Mouse (Mus musculus) C2C12 (cell line): Measurements from ENCODE around the gene Enc1. TPM values are rescaled to one million over a fixed set of nuclear protein-coding genes. Genes with fewer than 3 reads are reported as not detected.
A peak's percentile ranks its signal among the peaks of the same experiment; 100 is the strongest.
"Not testable (repeated sequence)": the region's sequence is repeated elsewhere in the genome, so short reads cannot be mapped to it uniquely, and the experiment has no call there.

Experiments
- H3K27me3 ChIP-seq: one replicate; pipeline ENCODE4 v1.6.1; 2011; ENCODE audit not compliant: control insufficient read depth, insufficient read depth, insufficient read length
- H3K36me3 ChIP-seq: one replicate; pipeline ENCODE4 v1.6.1; 2011; ENCODE audit not compliant: control insufficient read depth, insufficient read depth
- H3K4me3 ChIP-seq: one replicate; pipeline ENCODE4 v1.5.1; 2011; ENCODE audit warnings: mild to moderate bottlenecking, control low read depth; ENCODE audit not compliant: poor library complexity, insufficient read depth, severe bottlenecking
- H3K79me2 ChIP-seq: one replicate; pipeline ENCODE4 v1.6.1; 2011; ENCODE audit not compliant: control insufficient read depth, insufficient read depth
- H3K79me3 ChIP-seq: one replicate; pipeline ENCODE4 v1.6.1; 2011; ENCODE audit warnings: low read depth, control low read depth
- H3ac ChIP-seq: one replicate; pipeline ENCODE3; 2011; ENCODE audit warnings: low read depth; ENCODE audit not compliant: control insufficient read depth, insufficient read length
- CEBPB ChIP-seq: IDR thresholded peaks from one replicate; pipeline ENCODE4 v1.6.1; 2011; ENCODE audit warnings: low read depth, mild to moderate bottlenecking, control low read depth, moderate library complexity
- CTCF ChIP-seq: IDR thresholded peaks from one replicate; pipeline ENCODE4 v1.5.1; 2011; ENCODE audit not compliant: control insufficient read depth, insufficient read depth, insufficient read length
- FOSL1 ChIP-seq: IDR thresholded peaks from one replicate; pipeline ENCODE4 v1.8.0; 2011; ENCODE audit warnings: mild to moderate bottlenecking, low read length; ENCODE audit not compliant: poor library complexity, insufficient read depth, severe bottlenecking
- MAX ChIP-seq: IDR thresholded peaks from one replicate; pipeline ENCODE4 v1.6.1; 2011; ENCODE audit warnings: mild to moderate bottlenecking, control low read depth
- MYOD1 ChIP-seq: IDR thresholded peaks from one replicate; pipeline ENCODE4 v1.6.1; 2011; ENCODE audit warnings: low read depth; ENCODE audit not compliant: control insufficient read depth, insufficient read length
- MYOG ChIP-seq: IDR thresholded peaks from one replicate; pipeline ENCODE4 v1.6.1; 2011; ENCODE audit not compliant: control insufficient read depth, insufficient read length; ENCODE audit errors: extremely low read depth
- USF1 ChIP-seq: IDR thresholded peaks from one replicate; pipeline ENCODE4 v1.6.1; 2011; ENCODE audit warnings: low read depth, mild to moderate bottlenecking, control low read depth, moderate library complexity
- polyA plus RNA-seq: library from polyadenylated mRNA; unstranded; fragments of >200 nt; fragmentation: generic; extraction: Trizol; gene quantifications from one replicate; pipeline ENCODE4 v1.2.1, GENCODE M21; 2012; ENCODE audit warnings: missing spikeins

Gene Enc1
- polyA plus RNA-seq, 1 experiment: 40.9 TPM

GRCm38 (mm10) chr13:97262676-97263075 lies 21.8 kb downstream of the Enc1 start:
- TF ChIP-seq FOSL1 (no peak), MYOD1 (no peak), MAX (no peak), MYOG (no peak), CEBPB (no peak), USF1 (no peak), CTCF (no peak)
- Histone ChIP-seq H3K27me3 (no peaks in the 10 kb centered on the region), H3K4me3 (no peak overlapping the region), H3ac (no peak overlapping the region), H3K79me2 (no peaks in the 10 kb centered on the region), H3K79me3 (no peaks in the 10 kb centered on the region), H3K36me3 (no peaks in the 10 kb centered on the region)

GRCm38 (mm10) chr13:97265534-97265933 lies 24.6 kb downstream of the Enc1 start:
- H3K36me3 ChIP-seq, H3K79me3 ChIP-seq, H3ac ChIP-seq, H3K79me2 ChIP-seq, H3K27me3 ChIP-seq, H3K4me3 ChIP-seq: not testable (repeated sequence)

DNA sequence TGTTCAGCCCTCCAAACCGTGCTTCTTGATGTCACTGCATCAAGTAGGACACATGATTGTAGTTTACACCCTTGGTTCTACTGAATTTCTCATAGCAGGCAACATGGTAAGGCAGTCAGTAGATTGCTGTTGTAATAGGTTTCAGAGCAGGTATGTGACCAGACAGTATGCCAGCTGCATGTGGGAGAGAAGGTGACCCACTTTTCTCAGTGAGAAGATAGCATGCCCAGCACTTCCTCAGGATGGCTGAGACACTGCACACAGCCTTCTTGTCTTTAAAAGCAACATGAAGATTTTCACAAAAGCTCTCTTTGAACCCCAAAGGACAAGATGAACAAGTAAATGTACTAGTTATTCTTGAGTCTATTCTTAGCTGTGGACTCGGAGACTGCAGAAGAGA lies 29.8 kb downstream of the Enc1 start:
- no peaks in the 10 kb centered on the region for H3K27me3 ChIP-seq
- H3K79me2 ChIP-seq: no peaks in the 10 kb centered on the region
- H3K4me3 ChIP-seq: no peak overlapping the region
- H3ac ChIP-seq: no peak overlapping the region
- no peak for TF ChIP-seq MAX
- no peak for TF ChIP-seq MYOG
- no peak for TF ChIP-seq FOSL1
- TF ChIP-seq MYOD1: no peak
- no peak for TF ChIP-seq USF1
- TF ChIP-seq CEBPB: no peak
- no peak for TF ChIP-seq CTCF
- H3K79me3 ChIP-seq: no peaks in the 10 kb centered on the region
- no peaks in the 10 kb centered on the region for H3K36me3 ChIP-seq

- TF ChIP-seq CEBPB (no peak), USF1 (no peak), FOSL1 (no peak), MYOD1 (no peak), MAX (no peak), CTCF (no peak), MYOG (no peak)
- no peak overlapping the region for H3K4me3 ChIP-seq
- H3K79me3 ChIP-seq: no peaks in the 10 kb centered on the region
- no peaks in the 10 kb centered on the region for H3K27me3 ChIP-seq
- no peak overlapping the region for H3ac ChIP-seq
- no peaks in the 10 kb centered on the region for H3K79me2 ChIP-seq
- no peaks in the 10 kb centered on the region for H3K36me3 ChIP-seq
These were observed 30.7 kb downstream of the Enc1 start for GRCm38 (mm10) chr13:97271641-97272040.

DNA sequence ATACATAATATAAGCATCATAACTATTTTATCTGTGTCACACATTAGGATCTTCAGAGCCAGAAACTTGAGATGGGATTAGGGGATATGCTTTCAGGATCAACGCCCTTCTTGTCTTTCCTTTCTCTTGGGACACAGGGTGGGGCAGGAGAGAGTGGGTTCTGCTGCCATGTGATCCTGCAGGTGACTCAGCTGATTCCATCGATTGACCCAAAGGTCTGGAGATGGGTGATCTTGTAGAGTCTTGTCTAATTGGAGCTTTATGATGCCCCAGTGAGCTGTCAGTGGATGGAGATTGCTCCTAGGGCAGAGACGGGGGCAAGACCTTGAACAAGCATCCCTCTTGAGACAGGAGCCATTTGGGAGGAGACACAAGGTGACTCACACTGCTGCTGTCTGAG lies 33.9 kb downstream of the Enc1 start:
- H3K36me3 ChIP-seq: no peaks in the 10 kb centered on the region
- no peak for TF ChIP-seq FOSL1
- TF ChIP-seq USF1: peak; percentile 37
- TF ChIP-seq MAX: no peak
- TF ChIP-seq MYOG: no peak
- no peak overlapping the region for H3K4me3 ChIP-seq
- H3K27me3 ChIP-seq: no peaks in the 10 kb centered on the region
- no peaks in the 10 kb centered on the region for H3K79me2 ChIP-seq
- H3K79me3 ChIP-seq: no peaks in the 10 kb centered on the region
- H3ac ChIP-seq: no peak overlapping the region

GRCm38 (mm10) chr13:97275482-97275881 lies 34.6 kb downstream of the Enc1 start:
- TF ChIP-seq MYOG (no peak), MYOD1 (no peak), USF1 (no peak), FOSL1 (no peak), CEBPB (no peak), CTCF (no peak), MAX (no peak)
- H3K4me3 ChIP-seq: no peak overlapping the region
- no peaks in the 10 kb centered on the region for H3K27me3 ChIP-seq
- H3K79me2 ChIP-seq: no peaks in the 10 kb centered on the region
- H3K36me3 ChIP-seq: no peaks in the 10 kb centered on the region
- no peaks in the 10 kb centered on the region for H3K79me3 ChIP-seq
- H3ac ChIP-seq: no peak overlapping the region
